Mouse (Mus musculus) heart, adult 18-20 months (tissue): ENCODE measurements around the gene Alkbh6. TPM values are rescaled to one million over a fixed set of nuclear protein-coding genes. Genes with fewer than 3 reads are reported as not detected.
A peak's percentile ranks its signal among the peaks of the same experiment; 100 is the strongest.

Experiments
- DNase-seq, 2 experiments: peaks; one replicate each; pipeline ENCODE4 v3.0.0; 2021 to 2022; ENCODE audit warnings: mixed read lengths in 1 of 2
- total RNA-seq, 2 experiments: library from RNA; stranded (reverse); gene quantifications; 2 replicates each; pipeline ENCODE4 v1.2.3; 2021

The Alkbh6 gene
- total RNA-seq, 2 experiments from 2014 or later: 26.2 to 27.8 TPM

GRCm38 (mm10) chr7:30327140-30327539 is 18.6 kb downstream of the Alkbh6 start:
- no peak for DNase-seq

- DNase-seq: no peak
Observed at GRCm38 (mm10) chr7:30328379-30328778, 19.9 kb downstream of the Alkbh6 start.

DNA sequence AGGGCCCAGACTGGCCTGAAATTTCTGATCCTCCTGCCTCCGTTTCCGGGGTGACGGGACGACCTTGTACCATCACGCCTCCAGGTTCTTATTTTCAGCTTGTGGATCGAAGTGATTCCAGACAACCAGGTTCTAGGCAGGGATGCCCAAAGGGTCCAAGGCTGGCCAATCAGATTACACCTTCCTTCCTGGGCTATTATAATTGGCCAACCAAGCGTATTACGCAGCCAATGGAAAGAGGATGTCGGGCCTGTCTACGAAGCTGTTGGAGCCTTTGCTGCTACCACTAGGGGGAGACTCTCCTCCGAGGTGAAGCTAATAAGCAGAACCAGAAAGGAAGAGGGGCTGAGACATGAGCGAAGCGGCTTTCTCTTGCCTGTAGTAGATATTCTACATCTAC is 23.4 kb downstream of the Alkbh6 start:
- peak; percentile 74 to 78 for DNase-seq

DNA sequence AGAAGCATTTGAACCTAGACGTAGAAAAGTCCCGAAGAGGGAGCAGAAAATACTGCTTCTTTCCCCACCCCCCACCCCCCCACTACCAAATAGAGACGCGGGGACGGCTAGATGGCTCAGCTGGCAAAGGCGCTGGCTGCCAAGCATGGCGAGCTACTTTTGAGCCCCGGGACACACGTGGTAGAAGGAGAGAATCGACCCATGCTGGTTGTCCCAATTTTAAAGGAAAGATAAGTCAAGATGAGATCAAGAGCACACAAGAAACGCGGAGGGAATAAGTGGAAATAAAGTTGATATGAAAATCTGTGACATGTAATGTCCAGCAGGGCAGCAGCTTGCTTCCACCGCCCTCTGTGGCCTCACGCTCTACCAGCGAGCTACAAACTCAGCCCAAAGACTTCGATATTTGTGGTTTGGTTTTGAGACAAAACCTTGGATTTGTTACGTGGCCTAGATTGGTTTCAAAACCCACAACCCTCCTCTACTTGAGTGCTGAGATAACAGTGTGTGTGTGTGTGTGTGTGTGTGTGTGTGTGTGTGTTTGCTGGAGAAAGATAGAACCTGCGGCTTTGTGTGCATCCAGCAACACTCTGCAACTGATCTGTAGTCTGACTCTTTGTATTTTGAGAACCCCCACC is 24.2 kb downstream of the Alkbh6 start:
- DNase-seq: no peak

GRCm38 (mm10) chr7:30333436-30333835 is 24.9 kb downstream of the Alkbh6 start:
- DNase-seq: peak; percentile 73 to 78

DNA sequence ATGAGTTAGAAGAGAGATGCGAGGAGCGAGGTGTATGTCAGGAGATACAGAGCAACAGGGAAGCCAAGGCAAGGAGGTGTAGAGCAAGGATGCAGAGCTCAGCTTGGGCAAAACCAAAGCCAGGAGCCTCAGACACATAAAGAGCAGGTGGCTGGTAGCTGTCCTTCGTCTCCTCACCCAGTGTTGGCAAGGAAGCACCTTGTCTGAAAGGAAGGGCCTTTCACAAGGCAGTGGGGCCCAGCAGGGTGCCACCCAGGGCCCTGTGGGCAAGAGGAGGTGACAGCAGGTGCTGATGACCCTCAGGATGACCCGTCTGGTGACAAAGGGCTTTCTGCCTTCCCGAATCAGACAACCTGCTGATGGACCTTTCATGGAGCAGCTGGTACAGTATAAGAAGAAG is 26.0 kb downstream of the Alkbh6 start:
- DNase-seq: no peak

DNA sequence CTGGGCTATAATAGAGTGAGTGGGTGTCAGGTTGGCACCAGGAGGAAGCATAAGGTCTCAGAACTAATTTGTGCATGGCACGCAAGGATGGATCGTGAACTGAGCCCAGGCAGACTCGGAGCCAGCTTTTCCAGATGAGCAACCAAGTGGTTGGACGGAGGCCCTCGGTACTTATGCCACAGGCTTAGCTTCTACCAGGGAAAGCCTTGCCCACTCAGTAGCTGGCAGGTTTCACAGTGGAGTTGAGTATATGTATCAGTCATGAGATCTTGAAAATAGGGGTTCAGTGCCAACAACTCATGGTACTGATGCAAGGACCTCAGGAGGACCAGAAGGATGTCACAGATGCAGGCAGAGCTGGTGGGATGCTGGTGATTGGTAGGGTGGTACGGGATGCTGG is 27.2 kb downstream of the Alkbh6 start:
- DNase-seq: no peak

DNA sequence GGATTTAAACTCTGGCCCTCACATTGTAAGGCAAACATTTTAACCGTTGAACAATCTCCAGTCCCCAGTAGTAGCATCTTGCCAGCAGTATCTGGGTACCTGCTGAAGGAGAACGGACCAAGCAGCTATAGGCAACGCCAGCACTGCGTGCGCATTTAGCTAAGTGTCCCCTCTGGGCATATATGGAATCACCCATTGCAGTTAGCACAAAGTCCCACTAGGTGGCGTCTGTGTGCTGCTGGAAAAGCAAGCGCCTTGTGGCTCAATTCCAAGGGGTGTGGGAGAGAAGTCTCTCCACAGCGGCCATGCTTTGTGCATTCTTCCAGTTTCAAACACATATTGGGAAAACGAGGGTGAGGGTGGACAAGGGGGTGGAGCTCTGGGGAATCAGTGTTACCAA is 27.9 kb downstream of the Alkbh6 start:
- DNase-seq: peak; percentile 73 to 84

DNA sequence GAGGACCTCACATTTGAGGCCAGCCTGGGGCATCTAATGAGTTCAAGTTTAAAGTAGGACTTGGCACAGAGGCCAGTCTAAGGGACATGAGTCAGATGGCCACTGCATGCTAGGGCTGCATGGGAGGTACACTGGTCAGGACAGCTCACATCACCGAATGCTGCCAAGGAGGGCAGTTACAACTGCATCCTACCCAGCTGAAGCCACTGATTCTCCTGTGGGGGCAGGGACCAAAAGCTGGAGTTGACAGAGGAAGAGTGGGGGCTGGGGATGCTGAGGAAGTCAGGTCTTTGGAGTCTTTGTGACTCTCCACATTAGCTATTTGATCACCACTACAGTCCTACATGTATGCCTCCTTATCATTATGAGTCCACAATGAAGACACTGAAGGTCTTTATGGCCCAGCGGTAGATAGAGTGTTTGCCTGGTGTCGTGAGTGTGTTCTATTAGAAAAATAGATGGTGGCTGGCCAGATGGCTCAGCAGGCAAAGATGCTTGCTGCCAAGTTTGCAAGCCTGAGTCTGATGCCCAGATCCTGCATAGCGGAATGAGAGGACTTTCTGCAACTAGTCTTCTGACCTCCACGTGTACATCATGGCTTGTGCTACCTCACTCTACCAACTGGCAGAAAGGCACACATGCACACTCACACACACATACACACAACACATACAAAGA is 31.1 kb downstream of the Alkbh6 start:
- DNase-seq: no peak

DNA sequence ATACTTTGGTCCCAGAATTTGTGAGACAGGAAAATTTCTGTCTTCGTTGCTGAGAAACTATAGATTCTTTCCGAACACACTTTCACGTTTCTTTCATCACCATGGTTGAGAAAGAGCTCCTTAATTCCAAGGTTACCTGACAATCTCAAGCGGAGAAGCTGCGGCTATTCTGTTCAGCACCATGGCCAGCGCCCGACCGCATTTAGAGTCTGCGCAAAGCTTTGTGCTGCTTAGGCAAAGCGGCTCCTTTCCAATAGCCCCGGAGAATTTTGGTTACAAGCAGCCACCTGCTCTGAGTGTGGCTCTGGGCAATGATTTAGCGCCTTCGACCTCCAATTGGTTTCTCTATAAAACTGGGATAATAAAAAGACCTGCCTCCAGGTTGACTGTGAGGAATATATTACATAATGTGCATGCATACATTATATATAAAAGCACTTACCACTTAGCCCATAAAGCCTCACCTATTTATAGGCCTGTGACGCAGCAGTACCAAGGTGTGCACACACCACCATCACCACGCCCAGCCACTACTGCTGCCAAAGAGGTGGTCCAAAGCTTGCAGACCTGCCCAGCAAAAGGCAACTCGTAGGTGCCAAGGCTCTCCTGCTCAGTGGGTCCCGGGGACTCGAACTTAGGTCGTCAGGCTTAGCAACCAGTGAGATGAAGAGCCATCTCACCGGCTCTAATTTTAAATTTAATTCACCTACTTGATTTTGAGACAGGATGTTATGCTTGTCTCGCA is 38.3 kb downstream of the Alkbh6 start:
- peak; percentile 26 to 81 for DNase-seq

- peak; percentile 24 to 31 for DNase-seq
Observed at GRCm38 (mm10) chr7:30347828-30348227, 39.3 kb downstream of the Alkbh6 start.

DNA sequence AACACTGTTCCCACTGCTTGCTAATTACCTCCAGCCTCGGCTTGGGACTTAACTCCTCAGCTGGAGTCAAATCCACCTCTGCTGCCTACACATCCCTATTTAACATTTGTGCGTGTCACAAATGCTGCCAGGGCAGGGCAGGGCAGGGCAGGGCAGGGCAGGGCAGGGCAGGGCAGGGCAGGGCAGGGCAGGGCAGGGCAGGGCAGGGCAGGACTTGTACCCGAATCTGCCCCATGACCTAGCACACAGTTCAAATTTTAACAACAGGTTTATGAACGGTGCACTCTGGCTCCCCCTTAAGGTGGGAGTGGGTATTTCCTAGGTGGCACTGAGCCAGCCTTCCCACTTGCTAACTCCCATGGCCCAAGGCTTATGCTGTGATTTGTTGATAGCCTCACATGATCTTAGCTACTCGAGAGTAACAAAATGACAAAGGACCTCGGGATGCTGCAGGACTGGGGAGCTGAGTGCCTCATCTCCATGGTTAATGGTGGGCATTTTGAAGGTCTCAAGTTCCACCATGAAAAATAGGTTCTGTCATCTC is 44.8 kb downstream of the Alkbh6 start:
- peak; percentile 48 to 83 for DNase-seq

GRCm38 (mm10) chr7:30354059-30354458 is 45.5 kb downstream of the Alkbh6 start:
- DNase-seq: no peak

DNA sequence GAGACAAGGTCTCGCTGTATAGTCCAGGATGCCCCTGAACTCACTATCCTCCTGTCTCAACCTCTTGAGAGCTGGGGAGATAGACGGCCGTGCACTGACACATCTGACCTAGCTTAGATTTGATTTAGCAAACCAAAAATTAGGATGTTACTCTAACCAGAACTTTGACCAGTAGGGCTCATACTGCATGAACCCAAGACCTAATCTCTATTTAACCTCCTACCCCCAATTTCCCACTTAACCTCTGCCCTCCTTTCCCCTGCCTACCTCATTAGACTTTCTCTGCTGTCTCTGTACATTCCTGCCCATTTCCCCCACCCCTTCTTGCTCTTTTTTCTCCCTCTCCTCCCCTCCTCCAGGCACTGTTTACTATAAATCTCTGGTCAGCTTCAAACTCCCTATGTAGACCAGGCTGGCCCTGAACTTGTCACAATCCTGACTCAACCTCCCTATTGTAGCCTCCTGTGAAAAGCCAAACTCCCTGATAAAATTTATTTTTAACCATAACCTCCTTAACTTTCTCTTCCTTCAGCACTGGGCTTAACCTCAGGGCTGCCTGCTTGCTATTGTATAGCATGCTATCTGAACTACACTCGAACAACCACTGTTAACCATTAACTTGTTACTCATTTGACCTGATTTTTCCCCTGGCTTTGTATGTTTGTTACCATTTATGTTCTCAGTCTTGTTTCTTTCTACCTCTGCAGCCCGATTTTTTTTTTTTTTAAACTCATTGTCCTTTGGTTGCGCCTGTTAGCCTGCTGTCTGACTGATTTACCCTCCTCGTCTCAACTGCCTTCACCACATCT is 50.1 kb downstream of the Alkbh6 start:
- no peak for DNase-seq

GRCm38 (mm10) chr7:30359276-30359865 is 50.9 kb downstream of the Alkbh6 start:
- DNase-seq: no peak

DNA sequence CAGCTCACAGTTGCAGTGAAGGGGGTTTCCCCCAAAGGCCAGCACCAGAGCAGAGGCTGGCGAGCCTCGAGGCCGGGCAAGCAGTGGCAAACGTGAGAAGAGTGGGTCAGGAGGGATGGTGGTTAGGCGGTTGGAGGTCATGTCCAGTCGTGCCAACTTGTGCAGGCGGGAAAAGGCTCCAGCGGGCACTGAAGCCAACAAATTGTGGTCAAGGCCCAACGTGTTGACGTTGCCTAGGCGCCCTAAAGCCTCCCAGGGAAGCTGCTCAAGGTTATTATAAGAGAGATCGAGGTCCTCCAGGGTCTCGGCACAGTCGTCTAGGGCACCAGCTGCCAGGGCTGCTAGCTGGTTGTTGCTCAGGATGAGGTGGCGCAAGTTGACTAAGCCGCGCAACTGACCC is 51.5 kb downstream of the Alkbh6 start:
- no peak for DNase-seq

DNA sequence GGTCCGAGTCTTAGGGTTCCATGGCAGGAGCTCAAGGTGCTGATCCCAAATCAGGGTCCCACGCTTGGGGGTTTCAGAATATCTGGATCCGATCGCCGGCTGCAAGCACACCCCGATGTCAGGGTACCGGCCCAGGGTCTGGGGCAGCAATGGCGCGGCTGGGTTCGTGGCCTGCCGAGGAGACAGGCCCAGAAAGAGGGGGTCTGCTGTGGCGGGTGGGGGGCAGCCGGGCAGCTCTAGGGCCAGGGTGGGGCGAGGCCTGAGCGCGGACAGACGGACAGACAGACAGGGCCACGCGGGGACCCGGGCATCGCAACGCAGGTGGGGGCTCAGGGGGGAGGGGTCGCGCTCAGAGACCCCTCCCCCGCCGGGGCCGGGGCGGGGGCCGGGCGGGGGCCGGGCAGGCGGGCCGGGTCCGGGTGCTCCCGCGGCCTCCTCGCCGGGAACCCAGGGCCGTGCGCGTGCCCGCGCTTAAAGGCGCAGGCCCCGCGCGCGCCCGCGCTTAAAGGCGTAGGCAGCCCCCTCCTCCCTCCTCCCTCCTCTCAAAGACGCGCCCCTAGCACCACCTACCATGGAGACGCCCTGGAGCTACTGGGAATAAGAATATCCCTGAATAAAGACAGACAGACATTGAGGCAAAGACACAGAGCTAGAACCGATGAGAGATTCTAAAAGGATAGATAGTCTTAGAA is 54.3 kb downstream of the Alkbh6 start, which contains the start of gene Lrfn3:
Lrfn3 (minus strand) TSS at position 121 of the 692 bp plus-strand sequence.
- peak; percentile 33 to 37 for DNase-seq

GRCm38 (mm10) chr7:30363344-30363738 is 54.8 kb downstream of the Alkbh6 start:
- no peak for DNase-seq
